Mouse (Mus musculus) c-Kit-negative CD71-positive TER-119-positive erythroid progenitor cells, embryonic 14.5 days (primary cell): ENCODE measurements around the gene Ptx4.

Source experiments
- DNase-seq: peaks from one replicate; pipeline ENCODE4 v3.0.0-alpha.2; 2013; ENCODE audit warnings: low read depth, low spot score

Ptx4 gene

DNA sequence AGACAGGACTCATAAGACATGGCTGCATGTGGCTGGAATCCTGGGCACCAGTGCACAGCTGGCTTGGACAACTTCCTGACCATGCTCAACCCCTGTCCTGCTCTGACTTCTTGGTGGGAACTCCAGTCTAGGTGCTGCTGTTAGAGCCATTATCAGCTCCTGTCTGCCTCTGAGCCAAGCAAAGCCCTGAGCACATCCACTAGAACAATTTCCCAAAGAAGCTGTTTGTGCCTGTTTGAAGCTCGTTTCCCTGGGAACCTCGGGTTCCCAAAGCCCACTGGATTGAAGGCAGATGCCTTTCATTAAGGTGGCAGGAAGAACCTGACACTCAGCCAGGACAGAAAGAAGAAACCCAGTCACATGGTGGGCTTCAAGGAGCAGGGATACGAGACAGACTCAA is at the start of gene Ptx4:
Gene Ptx4, plus strand, starts transcription at position 355 of the 400 bp plus-strand sequence.
- DNase-seq: no peak

DNA sequence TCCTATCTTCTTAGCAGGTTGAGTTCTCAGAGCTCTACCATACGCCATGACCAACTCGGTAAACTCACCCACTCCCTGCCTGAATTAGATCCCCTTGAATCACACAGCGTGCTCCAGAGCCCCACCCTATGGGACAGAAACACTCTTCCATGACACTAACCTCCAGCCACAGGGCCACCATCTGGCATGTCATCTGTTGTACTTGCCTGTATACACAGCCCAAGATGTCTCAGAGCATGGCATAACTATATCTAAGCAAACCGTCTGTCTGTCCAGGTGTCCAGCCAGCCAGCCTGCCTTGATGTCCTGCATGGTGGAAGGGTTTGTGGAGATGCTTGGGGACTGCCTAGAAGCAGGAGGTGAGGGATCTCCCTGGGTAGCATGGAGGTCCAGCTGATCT is 43.7 kb upstream of the Ptx4 start:
- DNase-seq: no peak

- no peak for DNase-seq
These were observed 42.7 kb upstream of the Ptx4 start for GRCm38 (mm10) chr17:25077771-25078372.

GRCm38 (mm10) chr17:25080210-25080609 is 40.4 kb upstream of the Ptx4 start:
- no peak for DNase-seq

GRCm38 (mm10) chr17:25080960-25081381 is 39.6 kb upstream of the Ptx4 start:
- no peak for DNase-seq

GRCm38 (mm10) chr17:25082081-25082847 is 38.3 kb upstream of the Ptx4 start:
- no peak for DNase-seq

GRCm38 (mm10) chr17:25082887-25083286 is 37.7 kb upstream of the Ptx4 start:
- no peak for DNase-seq

- DNase-seq: no peak
These were observed 37.1 kb upstream of the Ptx4 start, which contains the start of gene Tmem204 for GRCm38 (mm10) chr17:25083444-25083931. Gene Tmem204 (minus strand): TSS chr17:25083591.

DNA sequence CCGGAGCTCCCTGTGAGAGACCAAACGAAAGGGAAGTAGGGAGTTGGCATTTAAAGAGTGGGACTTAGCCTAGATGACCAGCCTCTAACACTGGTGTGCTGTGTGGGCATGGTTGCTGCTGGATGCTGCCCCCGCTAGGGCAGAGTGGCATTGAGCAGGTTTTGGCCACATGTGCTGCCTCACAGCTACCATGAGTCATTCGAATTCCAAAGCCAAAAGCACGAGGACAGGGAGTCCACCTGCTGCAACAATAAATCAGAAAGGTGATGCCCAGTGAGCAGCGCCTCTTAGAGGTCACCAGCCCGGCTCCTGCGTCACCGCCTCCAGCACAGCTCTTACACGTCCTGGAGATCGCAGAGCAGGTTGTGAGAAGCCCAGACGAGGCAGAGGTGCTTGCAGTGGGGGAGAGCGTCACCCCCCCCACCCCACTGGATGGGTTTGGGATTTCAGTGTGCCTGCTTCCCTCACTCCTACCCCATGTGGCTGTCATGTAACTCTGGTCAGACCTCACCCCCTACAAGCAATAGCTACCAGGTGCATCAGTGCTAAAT is 35.6 kb upstream of the Ptx4 start:
- no peak for DNase-seq

- DNase-seq: no peak
These were observed 33.8 kb upstream of the Ptx4 start for GRCm38 (mm10) chr17:25086724-25087123.

- DNase-seq: no peak
These were observed 31.4 kb upstream of the Ptx4 start for GRCm38 (mm10) chr17:25089158-25089557.

- no peak for DNase-seq
These were observed 30.1 kb upstream of the Ptx4 start for GRCm38 (mm10) chr17:25090450-25090849.

DNA sequence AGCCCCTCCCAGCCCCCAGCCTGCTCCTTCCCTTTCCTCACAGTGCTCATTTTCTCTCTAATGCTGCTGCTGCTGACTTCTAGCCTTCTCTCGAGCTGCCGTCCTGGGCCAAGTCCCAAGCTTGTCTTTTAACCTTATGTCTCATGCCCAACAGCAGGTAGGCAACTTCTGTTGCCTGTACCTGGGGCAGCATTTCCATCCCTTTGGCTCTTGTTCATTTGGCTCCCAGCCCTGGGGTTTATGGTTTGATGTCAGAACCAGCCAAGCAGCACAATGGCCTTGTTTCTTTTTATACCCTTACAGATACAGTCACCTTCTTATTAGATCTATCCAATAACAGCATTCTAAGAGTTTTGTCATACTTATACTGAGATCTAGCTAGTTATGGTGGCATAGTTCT is 24.3 kb upstream of the Ptx4 start:
- no peak for DNase-seq

- no peak for DNase-seq
These were observed 20.5 kb upstream of the Ptx4 start for GRCm38 (mm10) chr17:25100052-25100451.

- DNase-seq: no peak
These were observed 19.2 kb upstream of the Ptx4 start for GRCm38 (mm10) chr17:25101338-25101737.

DNA sequence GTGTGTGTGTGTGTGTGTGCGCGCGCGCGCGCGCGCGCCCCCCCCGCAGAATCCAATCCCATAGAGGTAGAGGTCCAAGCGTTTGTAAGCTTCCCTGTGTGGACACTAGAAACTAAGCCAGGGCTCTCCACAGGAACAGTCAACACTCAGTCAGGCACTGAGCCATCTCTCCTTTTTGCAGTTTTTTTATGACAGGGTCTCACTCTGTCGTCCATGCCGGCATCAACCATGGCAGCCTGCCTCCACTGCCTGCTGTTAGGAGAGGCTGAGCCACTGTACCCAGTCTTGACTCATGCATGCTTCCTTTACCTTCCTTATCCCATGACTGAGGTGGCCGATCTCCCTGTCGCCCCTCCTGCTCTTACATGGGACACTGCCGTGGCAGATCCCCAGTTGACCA is 12.8 kb upstream of the Ptx4 start:
- no peak for DNase-seq

DNA sequence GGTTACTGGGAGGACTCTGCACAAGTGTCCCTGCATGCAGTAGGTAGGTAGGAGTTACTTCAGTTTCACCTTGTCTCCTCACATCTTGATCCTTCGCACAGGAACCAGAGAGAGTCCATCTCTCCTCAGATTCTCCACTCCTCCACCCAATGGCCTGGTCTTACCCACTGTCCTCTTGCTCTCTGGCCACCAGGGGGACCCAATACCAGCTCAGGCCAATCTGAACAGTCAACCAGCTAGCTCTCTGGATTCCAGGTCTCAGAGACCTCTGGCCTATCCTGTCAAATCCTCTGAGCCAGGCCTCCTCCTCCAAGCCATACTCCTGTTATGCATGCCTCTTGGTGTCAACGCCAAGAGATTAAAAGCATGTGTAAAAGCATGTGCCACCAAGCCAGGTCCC is 11.0 kb upstream of the Ptx4 start:
- DNase-seq: no peak

DNA sequence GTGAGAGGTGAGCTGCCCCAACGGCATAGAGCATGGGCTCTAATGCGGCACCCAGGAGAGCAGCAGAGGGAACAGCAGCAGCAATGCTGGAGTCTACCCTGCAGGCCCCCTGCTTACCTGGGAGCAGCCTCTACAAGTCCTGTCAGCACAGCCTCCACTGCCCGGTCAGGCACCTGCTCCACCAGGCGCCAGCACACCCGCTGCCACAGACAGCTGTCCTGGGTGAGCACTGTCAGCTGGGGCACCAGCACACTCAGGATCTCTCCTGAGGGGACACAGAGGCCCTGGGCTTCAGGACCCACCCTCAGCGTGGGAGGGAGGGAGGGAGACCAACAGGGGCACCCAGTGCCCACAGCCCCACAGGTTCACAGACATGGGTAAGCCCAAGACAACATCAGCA is 10.0 kb upstream of the Ptx4 start:
- DNase-seq: no peak

DNA sequence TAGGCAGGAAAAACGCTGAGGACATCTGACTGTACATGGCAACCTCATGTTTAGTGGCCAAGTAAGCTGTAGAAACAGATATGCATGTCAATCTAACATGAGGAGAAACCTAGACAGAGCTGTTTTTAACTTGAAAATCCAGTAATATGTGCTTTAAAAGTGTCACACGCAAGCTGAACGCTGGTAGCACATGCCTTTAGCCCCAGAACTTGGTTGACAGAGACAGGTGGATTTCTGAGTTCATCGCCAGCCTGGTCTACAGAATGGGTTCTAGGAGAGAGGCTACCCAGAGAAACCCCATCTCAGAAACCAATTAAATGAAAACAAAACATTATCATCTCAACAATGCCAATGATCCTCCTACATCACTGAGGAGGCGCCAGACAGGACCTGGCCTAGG is 9.3 kb upstream of the Ptx4 start:
- no peak for DNase-seq

DNA sequence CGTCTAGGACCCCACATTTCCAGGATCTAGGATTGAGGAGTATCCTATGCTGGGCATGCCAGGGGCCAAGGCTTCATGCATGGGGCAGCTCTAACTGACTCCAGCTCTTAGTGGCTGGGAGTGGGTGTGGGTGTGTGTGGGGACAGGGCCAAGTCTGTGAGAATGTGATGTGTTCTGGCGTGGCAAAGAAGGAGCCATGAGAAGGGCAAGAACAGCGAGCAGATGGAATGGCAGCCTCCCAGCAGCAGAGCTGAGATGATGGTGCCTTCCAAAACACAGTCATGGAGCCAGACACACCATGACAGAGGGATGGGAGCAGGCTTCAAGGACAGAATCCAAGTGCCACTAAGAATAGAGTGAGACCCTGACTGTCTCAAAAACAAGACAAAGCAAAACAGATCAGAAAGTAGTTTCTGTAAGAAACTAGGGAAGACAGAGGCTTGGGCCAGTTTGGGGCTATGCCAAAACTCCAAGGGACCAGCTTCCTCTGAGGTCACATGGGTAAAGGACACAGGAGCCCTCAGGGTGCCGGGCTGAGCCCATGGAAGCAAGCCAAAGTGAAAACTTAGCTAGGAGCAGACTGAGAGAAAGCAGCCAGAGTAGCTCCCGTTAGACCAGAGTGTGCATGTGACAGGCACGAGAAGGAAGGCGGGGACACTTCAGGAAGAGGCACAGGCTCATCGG is 8.7 kb upstream of the Ptx4 start:
- DNase-seq: no peak

DNA sequence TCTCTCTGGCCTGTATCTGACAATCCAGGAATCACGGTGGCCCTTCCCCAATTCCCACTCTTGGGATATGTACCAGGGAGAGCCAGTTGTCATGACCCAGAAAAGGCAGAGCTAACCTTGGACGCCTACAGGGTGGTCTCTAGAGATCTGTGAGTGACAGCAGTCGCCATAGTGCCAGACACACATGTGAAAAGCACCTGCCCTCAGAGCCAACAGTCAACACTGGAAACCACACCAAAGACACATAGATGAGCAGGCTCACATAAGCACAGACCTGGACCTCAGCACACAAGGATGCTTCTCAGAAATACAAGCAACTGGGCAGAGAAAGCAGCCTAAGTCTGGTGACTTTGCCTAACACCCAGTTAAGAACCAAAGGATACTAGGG is 8.1 kb upstream of the Ptx4 start:
- DNase-seq: no peak

DNA sequence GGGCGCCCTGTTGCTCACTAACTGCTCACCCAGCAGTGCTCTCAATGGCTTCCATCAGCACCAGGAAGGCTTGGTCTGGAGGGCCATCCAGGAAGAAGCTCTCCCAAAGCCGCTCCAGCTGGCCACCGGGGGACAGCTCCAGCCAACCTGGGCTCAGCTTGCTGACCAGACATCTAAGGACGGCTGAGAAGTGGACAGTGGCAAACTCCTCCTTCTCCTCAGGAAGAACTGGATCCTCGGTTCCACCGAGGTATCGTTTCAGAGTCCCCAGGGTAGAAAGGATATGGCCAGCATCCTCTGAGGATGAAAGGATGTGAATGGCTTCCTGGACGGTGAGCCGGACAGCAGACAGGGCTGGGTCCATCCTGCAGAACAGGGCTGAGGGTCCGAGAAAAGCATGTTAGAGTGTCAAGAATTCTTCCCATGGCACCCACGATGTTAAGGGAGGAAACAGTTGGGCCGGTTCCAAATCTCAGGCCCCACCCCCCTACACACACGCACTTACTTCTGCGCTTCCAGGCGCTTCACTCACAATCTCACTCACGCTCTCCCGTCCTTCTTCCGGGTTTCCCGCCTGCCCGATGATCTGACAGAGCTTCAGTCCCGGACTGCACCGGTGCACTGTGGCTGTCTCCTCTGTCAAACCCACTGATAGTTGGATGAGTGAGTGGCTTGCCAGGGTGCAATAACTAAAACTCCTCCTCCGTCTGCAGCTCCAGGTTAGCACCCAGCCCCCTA is 5.5 kb upstream of the Ptx4 start:
- no peak for DNase-seq
